Mouse (Mus musculus) ES-E14 (cell line): ENCODE measurements at regions not wholly inside any gene's neighbourhood (a gene's known extent, or its start where the extent isn't known, plus 50 kb on each side); places are given as distances from the start of the nearest gene placed in this dataset.

Experiments
- CHD2 ChIP-seq: IDR thresholded peaks from 2 replicates; pipeline ENCODE4 v1.6.1; 2014; ENCODE audit warnings: mild to moderate bottlenecking, low read depth, low read length, inconsistent platforms
- HCFC1 ChIP-seq: IDR thresholded peaks from 2 replicates; pipeline ENCODE4 v1.6.1; 2012; ENCODE audit warnings: low read length, inconsistent platforms, borderline replicate concordance; ENCODE audit not compliant: insufficient read depth
- MAFK ChIP-seq: IDR thresholded peaks from 2 replicates; pipeline ENCODE4 v1.6.1; 2014; ENCODE audit warnings: mild to moderate bottlenecking, low read depth, low read length, inconsistent platforms; ENCODE audit not compliant: insufficient read depth
- ZC3H11A ChIP-seq: IDR thresholded peaks from 2 replicates; pipeline ENCODE4 v1.6.1; 2012; ENCODE audit warnings: low read depth, mild to moderate bottlenecking, inconsistent platforms, low read length, borderline replicate concordance
- ZNF384 ChIP-seq: IDR thresholded peaks from 2 replicates; pipeline ENCODE4 v1.6.1; 2012; ENCODE audit warnings: low read depth, low read length, inconsistent platforms

GRCm38 (mm10) chr3:40058281-40058680 is 472.8 kb upstream of the Intu start:
- TF ChIP-seq MAFK (no peak), CHD2 (no peak), ZNF384 (no peak), HCFC1 (no peak), ZC3H11A (no peak)
